Mouse (Mus musculus) limb, embryonic 11.5 days (tissue): Measurements from ENCODE around the gene Celf1. TPM values are rescaled to one million over a fixed set of nuclear protein-coding genes. Genes with fewer than 3 reads are reported as not detected.
A peak's percentile ranks its signal among the peaks of the same experiment; 100 is the strongest.
"Not testable (repeated sequence)": the region's sequence is repeated elsewhere in the genome, so short reads cannot be mapped to it uniquely, and the experiment has no call there.

ENCODE experiments used
- ATAC-seq: fragments of 200-750 bp; cut with Nextera tagmentation; 2 replicates; pipeline ENCODE4 v1.8.0; 2017; ENCODE audit warnings: low read depth; ENCODE audit not compliant: insufficient number of reproducible peaks, low FRiP score, low TSS enrichment
- DNase-seq: peaks from one replicate; pipeline ENCODE4 v3.0.0-alpha.2; 2015; ENCODE audit warnings: low spot score
- H3K27ac ChIP-seq: fragments of 300-500 bp; sonication (generic); replicated peaks from 2 replicates; pipeline ENCODE4 v1.5.1; 2014; ENCODE audit warnings: low read depth, mild to moderate bottlenecking, low read length
- H3K27me3 ChIP-seq: fragments of 300-500 bp; sonication (generic); 2 replicates; pipeline ENCODE4 v1.6.1; 2014; ENCODE audit warnings: mild to moderate bottlenecking, low read length, mixed read lengths; ENCODE audit not compliant: control insufficient read depth, insufficient read depth
- H3K36me3 ChIP-seq: fragments of 300-500 bp; sonication (generic); 2 replicates; pipeline ENCODE4 v1.6.1; 2014; ENCODE audit warnings: mild to moderate bottlenecking, low read length, moderate library complexity, mixed read lengths; ENCODE audit not compliant: control insufficient read depth, insufficient read depth
- H3K4me1 ChIP-seq: fragments of 300-500 bp; sonication (generic); 2 replicates; pipeline ENCODE4 v1.6.1; 2014; ENCODE audit warnings: low read length, mixed read lengths; ENCODE audit not compliant: control insufficient read depth, insufficient read depth
- H3K4me2 ChIP-seq: fragments of 300-500 bp; sonication (generic); 2 replicates; pipeline ENCODE4 v1.6.1; 2014; ENCODE audit warnings: low read depth, mild to moderate bottlenecking, moderate library complexity; ENCODE audit not compliant: severe bottlenecking
- H3K4me3 ChIP-seq: fragments of 300-500 bp; sonication (generic); 2 replicates; pipeline ENCODE4 v1.5.1; 2014; ENCODE audit warnings: low read depth, low read length
- H3K9ac ChIP-seq: fragments of 300-500 bp; sonication (generic); 2 replicates; pipeline ENCODE4 v1.6.1; 2014; ENCODE audit warnings: mild to moderate bottlenecking, low read length
- H3K9me3 ChIP-seq: fragments of 300-500 bp; sonication (generic); 2 replicates; pipeline ENCODE4 v1.6.1; 2016; ENCODE audit warnings: low read length; ENCODE audit not compliant: control insufficient read depth
- WGBS: fragments of 180-500 bp; shearing (Covaris S2); extraction: QIAGEN DNeasy Blood & Tissue Kit; methylation state at CpG from one replicate; pipeline ENCODE4 v1.1.7; 2014; 5-methylcytosine and 5-hydroxymethylcytosine counted together
- polyA plus RNA-seq: library from polyadenylated mRNA; unstranded; fragments of >200 nt; fragmentation: Nextera tagmentation; extraction: Ambion mirVana; gene quantifications from 2 replicates; pipeline ENCODE4 v1.2.1, GENCODE M21; 2014

Gene Celf1
- polyA plus RNA-seq, result 75.2 and 91.1 TPM in 2 replicates

DNA sequence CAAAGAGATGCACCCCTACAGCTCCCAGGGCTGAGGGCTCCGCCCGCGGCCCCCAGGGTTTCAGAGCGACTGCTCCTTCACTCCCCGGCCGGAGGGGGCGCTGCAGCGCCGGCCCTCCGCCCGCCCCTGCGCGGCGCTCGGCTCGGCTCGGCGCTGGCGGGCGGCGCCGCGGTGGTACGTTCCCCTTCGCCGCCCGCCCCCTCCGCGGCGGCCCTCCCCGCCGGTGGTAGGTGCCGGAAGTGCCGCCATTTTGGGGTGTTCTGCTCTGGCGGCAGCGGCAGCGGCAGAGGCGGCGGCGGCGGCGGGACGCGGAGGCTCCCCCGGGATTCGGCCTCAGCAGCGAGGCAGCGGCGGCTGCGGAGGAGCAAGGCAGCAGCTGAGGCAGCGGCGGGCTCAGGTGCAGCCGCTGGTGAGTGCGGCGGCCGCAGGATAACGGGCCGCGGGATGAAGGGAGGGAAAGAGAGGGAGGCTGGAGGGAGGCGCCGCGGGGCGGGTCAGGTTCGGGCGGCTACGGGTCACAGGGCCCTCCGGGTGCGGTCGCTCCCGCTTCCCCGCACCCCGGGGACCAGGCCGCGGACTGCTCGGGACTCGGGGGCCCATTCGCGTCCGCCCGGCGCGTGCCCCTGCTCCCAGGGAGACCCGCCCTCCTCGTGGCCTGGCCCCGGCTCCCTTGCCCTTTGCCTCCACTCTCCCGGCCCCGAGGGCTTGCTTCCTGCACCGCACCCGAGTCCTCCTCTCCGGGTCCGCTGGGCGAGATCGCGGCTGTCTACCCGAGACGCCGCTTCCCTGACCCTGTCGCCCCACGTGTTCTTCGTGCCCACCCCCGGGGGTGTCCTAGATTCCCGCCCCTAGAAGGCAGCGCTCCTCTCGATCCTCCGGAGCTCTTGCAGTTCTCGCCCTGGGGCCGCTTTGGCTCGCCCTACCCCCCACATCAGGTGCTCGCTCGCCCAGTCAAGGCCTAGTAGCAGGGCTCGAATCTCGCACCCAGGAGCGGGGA lies at the start of gene Celf1:
Gene Celf1 (plus strand): TSS at position 150 of the 997 bp plus-strand sequence.
- ATAC-seq, result peak; percentile 89
- Histone ChIP-seq H3K4me1 (peaks cover 3% of the 10 kb centered on the region; the same call in 1 of the 2 replicates), H3K9me3 (no peaks in the 10 kb centered on the region), H3K9ac (peak within 1 kb of the TSS; percentile 95), H3K36me3 (no peaks in the 10 kb centered on the region), H3K27ac (peak within 1 kb of the TSS; percentile 88), H3K4me3 (peak within 1 kb of the TSS; percentile 96), H3K27me3 (no peaks in the 10 kb centered on the region), H3K4me2 (peak within 1 kb of the TSS; percentile 59)
- WGBS, result under 1% methylated on average over 103 of the region's 113 CpGs
- peak; percentile 87 for DNase-seq

DNA sequence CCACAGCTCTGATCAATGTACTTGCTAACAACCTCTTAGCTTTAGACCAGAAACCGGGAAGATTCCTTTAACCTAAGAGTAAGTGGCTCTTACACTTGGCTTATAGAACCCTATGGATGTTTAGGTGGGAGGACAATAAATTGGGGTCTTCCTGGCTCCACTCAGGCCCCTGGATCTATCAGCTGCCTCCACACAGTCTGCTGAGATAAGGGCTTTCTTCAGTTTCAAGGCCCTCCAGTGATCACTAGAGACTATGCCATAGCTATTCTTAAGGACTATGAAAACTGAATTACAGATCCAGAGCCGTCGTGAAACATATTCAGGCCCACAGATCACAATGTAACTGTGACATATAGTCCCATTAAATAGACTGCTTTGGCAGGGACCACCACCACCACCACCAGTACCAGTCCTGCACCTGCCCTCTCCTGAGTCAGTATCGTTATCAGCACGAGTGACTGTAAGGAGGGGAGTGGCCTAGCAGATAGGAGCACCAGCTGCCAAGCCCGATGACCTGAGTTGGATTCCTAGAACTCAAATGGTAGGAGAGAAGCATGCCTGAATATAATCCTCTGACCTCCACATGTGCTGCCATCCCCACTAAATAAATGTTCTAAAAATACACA lies 46.4 kb upstream of the Celf1 start:
- Histone ChIP-seq H3K9ac (no peak overlapping the region), H3K9me3 (no peaks in the 10 kb centered on the region), H3K4me2 (no peak overlapping the region), H3K4me3 (no peak overlapping the region), H3K27me3 (peaks cover 10% of the 10 kb centered on the region), H3K27ac (no peak overlapping the region), H3K36me3 (peaks cover 8% of the 10 kb centered on the region), H3K4me1 (no peaks in the 10 kb centered on the region)
- DNase-seq, result no peak
- 95% methylated on average over 6 of the region's 6 CpGs for whole genome bisulfite sequencing
- no peak for ATAC-seq

DNA sequence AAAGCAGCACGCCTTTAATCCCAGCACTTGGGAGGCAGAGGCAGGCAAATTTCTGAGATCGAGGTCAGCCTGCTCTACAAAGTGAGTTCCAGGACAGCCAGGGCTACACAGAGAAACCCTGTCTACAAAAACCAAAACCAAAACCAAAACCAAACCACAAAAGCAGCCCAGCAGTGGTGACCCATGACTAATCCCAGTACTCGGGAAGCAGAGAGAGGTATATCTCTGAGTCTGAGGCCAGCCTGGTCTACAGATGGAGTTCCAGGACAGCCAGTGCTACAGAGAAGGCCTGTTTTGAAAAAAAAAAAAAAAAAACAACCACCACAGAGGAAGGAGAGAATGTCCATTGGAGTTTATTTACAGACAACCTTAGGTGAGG lies 45.9 kb upstream of the Celf1 start:
- ATAC-seq, DNase-seq, H3K27me3 ChIP-seq, H3K36me3 ChIP-seq, H3K4me2 ChIP-seq, H3K9ac ChIP-seq, H3K9me3 ChIP-seq, H3K4me3 ChIP-seq, H3K27ac ChIP-seq, H3K4me1 ChIP-seq: not testable (repeated sequence)
- 92% methylated on average over 3 of the region's 3 CpGs for WGBS

DNA sequence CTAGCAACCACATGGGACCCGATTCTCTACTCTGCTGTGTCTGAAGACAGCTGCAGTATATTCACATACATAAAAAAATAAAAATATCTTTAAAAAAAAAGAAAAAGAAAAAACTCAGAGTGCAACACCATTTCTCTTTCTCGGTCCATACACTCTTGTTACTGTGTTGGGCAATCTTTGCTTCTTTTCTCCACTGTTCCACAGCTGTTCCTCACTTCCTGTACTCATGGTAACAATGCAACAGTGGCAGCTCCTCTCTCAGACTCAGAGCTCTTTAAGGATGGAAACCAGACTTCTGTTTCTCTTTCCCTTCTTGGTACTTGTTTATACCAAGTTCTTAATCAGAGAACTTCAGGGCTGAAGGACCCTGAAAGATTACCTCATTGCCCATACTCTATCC lies 36.8 kb upstream of the Celf1 start:
- WGBS, result 96% methylated on average over 2 of the region's 2 CpGs
- no peak overlapping the region; the same call in 1 of the 2 replicates for H3K27ac ChIP-seq
- DNase-seq (no peak), ATAC-seq (no peak)
- peaks cover 2% of the 10 kb centered on the region; the same call in 1 of the 2 replicates for H3K36me3 ChIP-seq
- H3K9ac ChIP-seq, result peak overlapping the region; percentile 94
- H3K27me3 ChIP-seq, result no peaks in the 10 kb centered on the region
- H3K4me1 ChIP-seq, result peaks cover 3% of the 10 kb centered on the region; the same call in 1 of the 2 replicates
- no peaks in the 10 kb centered on the region for H3K9me3 ChIP-seq
- peak overlapping the region; percentile 68 for H3K4me2 ChIP-seq
- peak overlapping the region; percentile 94 for H3K4me3 ChIP-seq

DNA sequence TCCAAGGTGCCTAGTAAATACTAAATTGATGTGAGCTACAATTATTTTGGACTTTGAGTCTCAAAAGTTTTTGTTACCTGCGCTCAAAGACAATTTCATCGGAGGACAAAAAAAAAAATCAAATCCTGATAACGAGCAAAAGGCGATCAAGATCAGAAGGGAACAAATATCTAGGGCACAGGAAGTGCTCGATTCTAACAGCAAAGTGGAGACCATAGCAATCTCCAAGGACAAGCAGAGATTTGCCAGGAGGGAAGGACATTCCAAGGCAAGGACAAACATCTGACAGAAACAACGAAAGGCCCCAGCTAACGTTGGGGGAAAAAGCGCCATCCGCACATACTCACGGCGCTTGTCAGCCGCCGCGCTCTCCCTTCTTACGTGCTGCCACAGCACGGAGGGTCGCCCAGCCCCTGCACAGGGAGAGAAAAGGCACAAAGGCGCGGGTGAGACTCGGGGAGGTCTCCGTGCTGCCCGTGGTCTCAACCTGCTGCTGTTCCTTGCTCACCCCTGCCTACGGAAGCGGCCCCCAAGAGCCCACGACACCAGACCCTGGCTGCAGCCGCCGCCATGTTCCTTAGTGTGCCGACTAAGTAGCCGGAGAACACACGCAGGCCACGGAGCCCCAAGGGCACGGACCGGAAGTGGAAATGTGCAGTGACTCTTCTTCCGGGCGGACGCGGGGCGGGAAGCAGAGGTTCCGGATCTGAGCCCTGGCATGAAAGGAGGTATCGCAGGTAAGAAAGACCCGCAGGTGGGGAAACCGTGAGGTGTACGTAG lies 35.9 kb upstream of the Celf1 start, which contains the start of the genes Kbtbd4 and Ndufs3:
Gene Kbtbd4 (plus strand): TSS at position 665 of the 780 bp plus-strand sequence.
Gene Ndufs3 (minus strand): TSS at position 752 of the 780 bp plus-strand sequence.
- WGBS, result under 1% methylated on average over 42 of the region's 43 CpGs
- H3K27ac ChIP-seq, result peak within 1 kb of the TSS; percentile 80

DNA sequence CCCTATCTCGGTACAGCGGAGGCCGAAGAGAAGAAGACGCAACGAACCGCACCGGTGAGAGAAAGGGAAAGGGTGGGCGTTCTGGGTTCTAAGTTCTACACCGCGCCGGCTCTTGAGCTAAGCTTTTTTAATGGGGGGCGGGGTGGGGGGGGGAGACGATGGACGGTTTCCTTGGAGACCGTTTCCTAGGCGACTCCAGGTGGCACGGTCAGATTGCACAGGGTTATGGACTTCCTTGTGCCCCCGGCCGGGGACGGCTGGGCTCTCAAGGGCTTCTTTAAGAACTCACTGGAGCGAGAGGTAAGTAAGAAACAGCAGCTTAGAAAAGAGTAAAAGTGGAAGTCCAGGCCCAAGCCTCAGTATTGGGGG lies 35.3 kb upstream of the Celf1 start:
- DNase-seq (no peak), ATAC-seq (peak; percentile 79)
- Histone ChIP-seq H3K9ac (peak overlapping the region; percentile 94), H3K4me2 (peak overlapping the region; percentile 53), H3K36me3 (peaks cover 3% of the 10 kb centered on the region; the same call in 1 of the 2 replicates), H3K27me3 (no peaks in the 10 kb centered on the region), H3K4me3 (peak overlapping the region; percentile 94), H3K27ac (peak overlapping the region; percentile 80), H3K9me3 (no peaks in the 10 kb centered on the region), H3K4me1 (peaks cover 3% of the 10 kb centered on the region; the same call in 1 of the 2 replicates)
- WGBS, result under 1% methylated on average over 21 of the region's 21 CpGs

More for the DNA sequence above, 35.9 kb upstream of the Celf1 start, which contains the start of the genes Kbtbd4 and Ndufs3:
- no peaks in the 10 kb centered on the region for H3K9me3 ChIP-seq
- peak; percentile 90 for ATAC-seq
- H3K4me3 ChIP-seq, result peak within 1 kb of the TSS; percentile 94
- no peaks in the 10 kb centered on the region; the same call in 1 of the 2 replicates for H3K36me3 ChIP-seq
- DNase-seq, result peak; percentile 96
- peaks cover 3% of the 10 kb centered on the region; the same call in 1 of the 2 replicates for H3K4me1 ChIP-seq
- H3K4me2 ChIP-seq, result peak within 1 kb of the TSS; percentile 68
- H3K27me3 ChIP-seq, result no peaks in the 10 kb centered on the region
- peak within 1 kb of the TSS; percentile 94 for H3K9ac ChIP-seq

DNA sequence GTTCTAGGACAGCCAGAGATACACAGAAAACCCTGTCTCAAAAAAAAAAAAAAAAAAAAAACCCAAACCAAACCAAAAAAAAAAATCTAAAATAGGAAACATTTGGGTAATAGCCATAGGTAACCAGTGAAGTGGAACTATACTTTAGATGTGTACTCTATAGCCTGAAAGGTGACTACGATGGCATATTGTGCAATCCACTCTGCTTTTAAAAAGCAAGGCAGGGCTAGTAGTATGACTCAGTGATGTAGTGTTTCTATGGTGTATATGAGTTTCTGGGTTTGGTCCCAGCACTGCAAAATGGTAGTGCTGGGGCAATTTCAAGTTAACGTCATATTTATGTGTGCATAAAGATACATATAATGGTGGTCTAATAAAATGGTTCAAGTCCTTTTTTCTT lies 33.5 kb upstream of the Celf1 start:
- H3K9ac ChIP-seq, result no peak overlapping the region
- H3K4me2 ChIP-seq, result no peak overlapping the region
- WGBS, result 98% methylated on average over 2 of the region's 2 CpGs
- peaks cover 8% of the 10 kb centered on the region for H3K36me3 ChIP-seq
- peaks cover 3% of the 10 kb centered on the region; the same call in 1 of the 2 replicates for H3K4me1 ChIP-seq
- H3K9me3 ChIP-seq, result no peaks in the 10 kb centered on the region
- no peak for ATAC-seq
- no peak overlapping the region for H3K27ac ChIP-seq
- H3K4me3 ChIP-seq, result no peak overlapping the region
- no peak for DNase-seq
- no peaks in the 10 kb centered on the region for H3K27me3 ChIP-seq
